Mouse (Mus musculus) liver, adult 2 months (tissue): ENCODE results near the gene Get4. TPM values are rescaled to one million over a fixed set of nuclear protein-coding genes. Genes with fewer than 3 reads are reported as not detected.
A peak's percentile ranks its signal among the peaks of the same experiment; 100 is the strongest.

Experiments
- DNase-seq: peaks from one replicate; pipeline ENCODE4 v3.0.0-alpha.2; 2011; ENCODE audit warnings: low read depth, low spot score; ENCODE audit errors: extremely low read depth
- H3K27ac ChIP-seq: fragments of 200-500 bp; replicated peaks from 2 replicates; pipeline ENCODE4 v1.5.1; 2012; ENCODE audit warnings: low read depth, mild to moderate bottlenecking, control low read depth, inconsistent platforms, low read length; ENCODE audit not compliant: insufficient read depth
- H3K27me3 ChIP-seq: fragments of 200-500 bp; 2 replicates; pipeline ENCODE4 v1.6.1; 2012; ENCODE audit warnings: mild to moderate bottlenecking, moderate library complexity, low read length, inconsistent platforms; ENCODE audit not compliant: control insufficient read depth, insufficient read depth
- H3K36me3 ChIP-seq: fragments of 200-500 bp; 2 replicates; pipeline ENCODE4 v1.6.1; 2012; ENCODE audit warnings: low read length, inconsistent platforms; ENCODE audit not compliant: control insufficient read depth, insufficient read depth
- H3K4me1 ChIP-seq: fragments of 200-500 bp; 2 replicates; pipeline ENCODE4 v1.6.1; 2011; ENCODE audit warnings: low read length; ENCODE audit not compliant: control insufficient read depth, insufficient read depth
- H3K4me3 ChIP-seq: fragments of 200-500 bp; 2 replicates; pipeline ENCODE4 v1.5.1; 2011; ENCODE audit warnings: low read depth, mild to moderate bottlenecking, control low read depth, low read length, moderate library complexity; ENCODE audit not compliant: insufficient read depth
- H3K79me2 ChIP-seq: fragments of 200-500 bp; 2 replicates; pipeline ENCODE4 v1.6.1; 2012; ENCODE audit warnings: inconsistent platforms, mild to moderate bottlenecking, low read length, moderate library complexity; ENCODE audit not compliant: control insufficient read depth, insufficient read depth
- H3K9ac ChIP-seq: fragments of 200-500 bp; 2 replicates; pipeline ENCODE4 v1.6.1; 2012; ENCODE audit warnings: low read depth, mild to moderate bottlenecking, control low read depth, inconsistent platforms, low read length
- CTCF ChIP-seq: fragments of 200-500 bp; IDR thresholded peaks from 2 replicates; pipeline ENCODE4 v1.5.1; 2011; ENCODE audit warnings: low read depth, low read length, control low read depth
- POLR2A ChIP-seq: fragments of 200-500 bp; IDR thresholded peaks from 2 replicates; pipeline ENCODE4 v1.6.1; 2011; ENCODE audit warnings: low read length, control low read depth; ENCODE audit not compliant: insufficient read depth; ENCODE audit errors: extremely low read depth
- WGBS: fragments of 180-500 bp; shearing (Covaris S2); methylation state at CpG from one replicate; pipeline ENCODE4 v1.1.7; 2018; 5-methylcytosine and 5-hydroxymethylcytosine counted together
- polyA plus RNA-seq: library from polyadenylated mRNA; depleted of rRNA; stranded (reverse); fragments of >200 nt; gene quantifications from 2 replicates; pipeline ENCODE4 v1.2.3, GENCODE M21; 2012; rRNA removed
- total RNA-seq: library from RNA; depleted of rRNA; stranded (reverse); fragments of >200 nt; gene quantifications from 2 replicates; pipeline ENCODE4 v1.2.3, GENCODE M21; 2014; rRNA removed

The Get4 gene
- total RNA-seq (20.9 and 26.5 TPM in 2 replicates), polyA plus RNA-seq (62.3 and 69.1 TPM in 2 replicates)

- H3K36me3 ChIP-seq = peaks cover 2% of the 10 kb centered on the region; the same call in 1 of the 2 replicates
- peaks cover 31% of the 10 kb centered on the region for H3K4me1 ChIP-seq
- H3K9ac ChIP-seq = peak within 1 kb of the TSS; percentile 82
- H3K4me3 ChIP-seq = peak within 1 kb of the TSS; percentile 71
- H3K27me3 ChIP-seq = no peaks in the 10 kb centered on the region
- under 1% methylated on average over 90 of the region's 90 CpGs for WGBS
- TF ChIP-seq CTCF = no peak
- 0 out of 2 replicates have a peak, but pooled peaks have one; percentile 48 for TF ChIP-seq POLR2A
- peaks cover 12% of the 10 kb centered on the region; the same call in 1 of the 2 replicates for H3K79me2 ChIP-seq
- peak within 1 kb of the TSS; percentile 68 for H3K27ac ChIP-seq
- DNase-seq = peak; percentile 94
Measured at GRCm38 (mm10) chr5:139252081-139252909, at the start of gene Get4. Get4 (plus strand) TSS chr5:139252324.

- no peak for TF ChIP-seq CTCF
- TF ChIP-seq POLR2A = no peak
- peaks cover 14% of the 10 kb centered on the region for H3K4me1 ChIP-seq
- H3K4me3 ChIP-seq = no peak overlapping the region
- no peaks in the 10 kb centered on the region for H3K27me3 ChIP-seq
- H3K9ac ChIP-seq = no peak overlapping the region
- WGBS = 76% methylated on average over 5 of the region's 5 CpGs
- peaks cover 32% of the 10 kb centered on the region for H3K79me2 ChIP-seq
- no peak overlapping the region for H3K27ac ChIP-seq
- DNase-seq = no peak
- H3K36me3 ChIP-seq = no peaks in the 10 kb centered on the region
Measured at GRCm38 (mm10) chr5:139203312-139203711, 48.8 kb upstream of the Get4 start.

- TF ChIP-seq CTCF (no peak), POLR2A (no peak)
- Histone ChIP-seq H3K36me3 (no peaks in the 10 kb centered on the region; the same call in 1 of the 2 replicates), H3K27ac (no peak overlapping the region), H3K79me2 (peaks cover 37% of the 10 kb centered on the region; the same call in 1 of the 2 replicates), H3K9ac (no peak overlapping the region), H3K4me1 (peaks cover 7% of the 10 kb centered on the region; the same call in 1 of the 2 replicates), H3K4me3 (no peak overlapping the region), H3K27me3 (no peaks in the 10 kb centered on the region)
- DNase-seq = no peak
- WGBS = 90% methylated on average over 4 of the region's 4 CpGs
Measured at GRCm38 (mm10) chr5:139206081-139206480, 46.0 kb upstream of the Get4 start.

- no peak for TF ChIP-seq CTCF
- TF ChIP-seq POLR2A = no peak
- DNase-seq = no peak
- no peak overlapping the region for H3K4me3 ChIP-seq
- H3K79me2 ChIP-seq = peaks cover 34% of the 10 kb centered on the region; the same call in 1 of the 2 replicates
- H3K27ac ChIP-seq = no peak overlapping the region
- H3K4me1 ChIP-seq = peaks cover 4% of the 10 kb centered on the region; the same call in 1 of the 2 replicates
- H3K36me3 ChIP-seq = no peaks in the 10 kb centered on the region; the same call in 1 of the 2 replicates
- WGBS = 87% methylated on average over 7 of the region's 7 CpGs
- no peaks in the 10 kb centered on the region for H3K27me3 ChIP-seq
- no peak overlapping the region for H3K9ac ChIP-seq
Measured at GRCm38 (mm10) chr5:139206525-139206924, 45.6 kb upstream of the Get4 start.

GRCm38 (mm10) chr5:139208183-139208582 lies 43.9 kb upstream of the Get4 start:
- H3K79me2 ChIP-seq = peaks cover 26% of the 10 kb centered on the region; the same call in 1 of the 2 replicates
- DNase-seq = no peak
- no peaks in the 10 kb centered on the region for H3K4me1 ChIP-seq
- H3K4me3 ChIP-seq = no peak overlapping the region
- TF ChIP-seq POLR2A (no peak), CTCF (no peak)
- H3K9ac ChIP-seq = no peak overlapping the region
- no peaks in the 10 kb centered on the region for H3K27me3 ChIP-seq
- H3K27ac ChIP-seq = no peak overlapping the region
- no peaks in the 10 kb centered on the region; the same call in 1 of the 2 replicates for H3K36me3 ChIP-seq
